Mouse (Mus musculus) hindbrain, embryonic 16.5 days (tissue): Measurements from ENCODE around the gene Arl11. TPM values are rescaled to one million over a fixed set of nuclear protein-coding genes. Genes with fewer than 3 reads are reported as not detected.

Source experiments
- ATAC-seq: fragments of 200-750 bp; cut with Nextera tagmentation; 2 replicates; pipeline ENCODE4 v1.8.0; 2017; ENCODE audit warnings: moderate TSS enrichment, moderate library complexity
- H3K27ac ChIP-seq: fragments of 300-500 bp; sonication (generic); 2 replicates; pipeline ENCODE4 v1.5.1; 2014; ENCODE audit warnings: low read depth, mild to moderate bottlenecking, control low read depth, low read length, moderate library complexity
- H3K27me3 ChIP-seq: fragments of 300-500 bp; sonication (generic); replicated peaks from 2 replicates; pipeline ENCODE4 v1.6.1; 2014; ENCODE audit warnings: low read length; ENCODE audit not compliant: control insufficient read depth, insufficient read depth
- H3K36me3 ChIP-seq: fragments of 300-500 bp; sonication (generic); 2 replicates; pipeline ENCODE4 v1.6.1; 2014; ENCODE audit warnings: mild to moderate bottlenecking, low read length, moderate library complexity, mixed read lengths; ENCODE audit not compliant: control insufficient read depth, insufficient read depth
- H3K4me1 ChIP-seq: fragments of 300-500 bp; sonication (generic); 2 replicates; pipeline ENCODE4 v1.6.1; 2014; ENCODE audit warnings: low read depth, low read length; ENCODE audit not compliant: control insufficient read depth, insufficient read depth
- H3K4me2 ChIP-seq: fragments of 300-500 bp; sonication (generic); 2 replicates; pipeline ENCODE4 v1.6.1; 2014; ENCODE audit warnings: mild to moderate bottlenecking, low read length, control low read depth, moderate library complexity
- H3K4me3 ChIP-seq: fragments of 300-500 bp; sonication (generic); 2 replicates; pipeline ENCODE4 v1.5.1; 2014; ENCODE audit warnings: mild to moderate bottlenecking, low read length, control low read depth, moderate library complexity
- H3K9ac ChIP-seq: fragments of 300-500 bp; sonication (generic); 2 replicates; pipeline ENCODE4 v1.6.1; 2014; ENCODE audit warnings: low read depth, mild to moderate bottlenecking, control low read depth, low read length, moderate library complexity
- H3K9me3 ChIP-seq: fragments of 300-500 bp; sonication (generic); 2 replicates; pipeline ENCODE4 v1.6.1; 2014; ENCODE audit warnings: mild to moderate bottlenecking, low read length, moderate library complexity; ENCODE audit not compliant: control insufficient read depth
- WGBS: fragments of 180-500 bp; shearing (Covaris S2); extraction: QIAGEN DNeasy Blood & Tissue Kit; methylation state at CpG from one replicate; pipeline ENCODE4 v1.1.7; 2014; 5-methylcytosine and 5-hydroxymethylcytosine counted together
- polyA plus RNA-seq: library from polyadenylated mRNA; unstranded; fragments of >200 nt; fragmentation: Nextera tagmentation; extraction: Ambion mirVana; gene quantifications from 2 replicates; pipeline ENCODE4 v1.2.1, GENCODE M21; 2015

The Arl11 gene
- polyA plus RNA-seq, 1 experiment from 2014 or later: 0.38 TPM

DNA sequence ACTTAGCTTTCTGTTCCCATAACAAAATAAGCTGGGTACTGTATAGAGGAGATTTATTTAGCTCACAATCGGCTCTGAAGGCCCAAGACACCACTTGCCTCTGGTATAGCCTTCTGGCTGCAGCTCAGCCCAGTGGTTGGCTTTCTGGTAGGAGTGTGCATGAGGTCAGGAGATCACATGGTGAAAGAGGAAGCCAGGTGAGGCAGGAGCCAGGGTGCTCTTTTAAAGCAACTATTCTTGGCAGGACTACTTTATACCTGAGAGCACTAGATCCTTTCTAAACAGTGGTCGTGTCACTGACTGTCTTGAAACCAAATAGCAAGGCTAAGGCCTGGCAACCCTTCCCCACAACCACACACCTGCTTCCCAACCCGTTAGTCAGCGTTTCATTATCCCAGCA lies 40.3 kb downstream of the Arl11 start:
- Histone ChIP-seq H3K9me3 (no peaks in the 10 kb centered on the region), H3K9ac (no peak overlapping the region), H3K4me3 (no peak overlapping the region), H3K27ac (no peak overlapping the region), H3K27me3 (no peaks in the 10 kb centered on the region), H3K36me3 (no peaks in the 10 kb centered on the region), H3K4me1 (no peaks in the 10 kb centered on the region), H3K4me2 (no peak overlapping the region)
- ATAC-seq: no peak
- 89% methylated on average over 4 of the region's 4 CpGs for WGBS

DNA sequence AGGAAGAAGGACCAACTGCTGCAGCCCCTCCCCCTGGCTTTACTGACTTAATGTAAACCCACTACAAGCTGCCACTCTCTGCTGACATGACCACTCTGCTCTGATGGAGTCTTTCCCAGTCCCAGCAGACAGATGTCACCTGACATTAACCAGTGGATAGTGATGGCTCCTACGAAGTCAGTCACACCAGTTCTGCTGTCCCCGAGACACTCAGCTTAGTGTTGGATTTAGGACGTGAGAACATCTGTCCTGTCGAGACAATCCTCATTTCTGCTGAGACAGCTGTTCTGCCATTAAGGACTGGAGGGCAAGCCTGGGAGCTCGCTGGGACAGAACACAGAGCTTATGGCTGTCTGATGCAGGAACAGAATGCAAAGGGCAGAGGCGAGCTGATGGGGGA lies 41.3 kb downstream of the Arl11 start:
- no peak overlapping the region for H3K4me2 ChIP-seq

DNA sequence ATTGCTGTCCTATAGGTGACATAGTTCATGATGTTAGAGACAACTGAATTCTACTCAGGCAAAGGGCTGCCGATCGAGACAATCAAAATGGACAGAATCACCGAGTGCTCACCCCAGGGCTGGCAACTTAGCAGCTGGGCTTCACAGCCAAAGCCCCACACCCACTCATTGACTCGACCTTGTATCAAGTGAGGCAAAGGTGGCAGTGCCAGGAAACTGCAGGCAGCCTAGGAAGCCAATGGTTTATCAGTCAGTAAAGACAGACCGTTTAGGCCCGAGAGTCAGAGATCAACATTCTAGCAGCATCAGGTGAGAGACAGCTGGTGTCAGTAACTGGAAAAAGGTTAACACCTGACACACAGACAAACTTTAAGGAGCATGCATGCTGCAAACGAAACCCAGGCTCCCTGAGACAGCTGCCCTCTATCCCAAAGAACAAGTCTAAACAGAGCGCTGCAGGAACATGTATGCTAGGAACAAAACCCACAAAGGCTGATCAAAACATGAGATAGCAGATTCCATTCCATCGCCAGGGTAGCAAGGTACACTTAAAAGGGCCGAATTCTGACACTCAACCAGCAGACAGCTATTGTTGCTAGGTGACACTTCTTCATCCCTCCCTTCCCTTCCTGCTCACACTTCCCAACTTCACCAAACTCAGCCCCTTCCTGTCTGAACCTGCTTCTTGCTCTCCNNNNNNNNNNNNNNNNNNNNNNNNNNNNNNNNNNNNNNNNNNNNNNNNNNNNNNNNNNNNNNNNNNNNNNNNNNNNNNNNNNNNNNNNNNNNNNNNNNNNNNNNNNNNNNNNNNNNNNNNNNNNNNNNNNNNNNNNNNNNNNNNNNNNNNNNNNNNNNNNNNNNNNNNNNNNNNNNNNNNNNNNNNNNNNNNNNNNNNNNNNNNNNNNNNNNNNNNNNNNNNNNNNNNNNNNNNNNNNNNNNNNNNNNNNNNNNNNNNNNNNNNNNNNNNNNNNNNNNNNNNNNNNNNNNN lies 45.0 kb downstream of the Arl11 start:
- Histone ChIP-seq H3K27me3 (no peaks in the 10 kb centered on the region), H3K9me3 (no peaks in the 10 kb centered on the region), H3K27ac (no peak overlapping the region), H3K36me3 (no peaks in the 10 kb centered on the region), H3K4me2 (no peak overlapping the region), H3K4me3 (no peak overlapping the region), H3K4me1 (no peaks in the 10 kb centered on the region), H3K9ac (no peak overlapping the region)
- 79% methylated on average over 10 of the region's 10 CpGs for WGBS
- no peak for ATAC-seq

More for the DNA sequence above, 41.3 kb downstream of the Arl11 start:
- H3K9ac ChIP-seq: no peak overlapping the region
- no peaks in the 10 kb centered on the region for H3K9me3 ChIP-seq
- H3K36me3 ChIP-seq: no peaks in the 10 kb centered on the region
- ATAC-seq: no peak
- no peak overlapping the region for H3K4me3 ChIP-seq
- no peak overlapping the region for H3K27ac ChIP-seq
- H3K4me1 ChIP-seq: no peaks in the 10 kb centered on the region
- no peaks in the 10 kb centered on the region for H3K27me3 ChIP-seq
- 60% methylated on average over 6 of the region's 6 CpGs for WGBS

DNA sequence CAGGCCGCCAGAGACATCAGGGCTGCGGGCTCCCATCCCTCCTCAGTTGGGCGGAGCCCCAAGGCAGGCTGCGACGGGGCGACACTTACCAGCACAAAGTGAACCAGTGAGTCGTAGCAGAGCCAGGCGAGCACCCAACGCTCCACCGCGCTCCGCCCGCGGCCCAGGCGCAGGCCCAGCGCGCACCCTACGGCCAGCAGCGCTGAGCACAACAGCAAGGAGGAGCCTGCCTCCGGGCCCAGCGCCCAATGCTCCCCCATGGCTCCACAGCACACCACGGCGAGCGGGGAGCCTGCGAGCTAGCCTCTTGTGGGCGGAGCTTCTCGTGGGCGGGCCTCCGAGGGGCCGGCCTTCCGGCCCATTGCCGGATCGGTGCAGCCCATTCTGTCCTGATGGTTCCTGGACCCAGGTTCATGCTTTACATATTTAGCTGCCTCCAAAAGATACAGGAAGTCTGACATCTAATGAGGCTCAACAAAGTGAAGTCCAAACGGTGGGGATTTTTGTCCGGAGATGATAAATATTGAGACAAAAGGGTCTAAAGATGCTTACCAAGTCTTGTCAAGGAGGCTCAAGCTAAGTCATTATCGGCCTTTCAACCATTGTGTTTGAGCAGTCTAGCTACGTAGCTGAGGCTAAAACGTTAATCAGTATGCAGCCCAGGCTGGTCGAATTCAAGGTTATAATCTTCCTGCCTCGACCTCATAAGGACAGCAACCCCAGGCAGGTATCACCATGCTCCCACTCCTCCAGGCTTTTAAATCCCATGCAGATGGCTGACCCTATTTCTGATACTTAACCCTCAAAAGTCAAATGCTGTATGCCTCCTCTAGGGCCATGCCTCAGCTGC lies 50.8 kb downstream of the Arl11 start, which contains the start of gene Ebpl:
Ebpl (minus strand) TSS at position 309 of the 850 bp plus-strand sequence.
- Histone ChIP-seq H3K36me3 (no peaks in the 10 kb centered on the region), H3K27ac (peak within 1 kb of the TSS; percentile 76), H3K9ac (peak within 1 kb of the TSS; percentile 77), H3K27me3 (no peaks in the 10 kb centered on the region), H3K4me3 (peak within 1 kb of the TSS; percentile 59), H3K9me3 (no peaks in the 10 kb centered on the region), H3K4me2 (peak within 1 kb of the TSS; percentile 59), H3K4me1 (peaks cover 6% of the 10 kb centered on the region)
- peak; percentile 97 for ATAC-seq
- under 1% methylated on average over 33 of the region's 40 CpGs for WGBS

DNA sequence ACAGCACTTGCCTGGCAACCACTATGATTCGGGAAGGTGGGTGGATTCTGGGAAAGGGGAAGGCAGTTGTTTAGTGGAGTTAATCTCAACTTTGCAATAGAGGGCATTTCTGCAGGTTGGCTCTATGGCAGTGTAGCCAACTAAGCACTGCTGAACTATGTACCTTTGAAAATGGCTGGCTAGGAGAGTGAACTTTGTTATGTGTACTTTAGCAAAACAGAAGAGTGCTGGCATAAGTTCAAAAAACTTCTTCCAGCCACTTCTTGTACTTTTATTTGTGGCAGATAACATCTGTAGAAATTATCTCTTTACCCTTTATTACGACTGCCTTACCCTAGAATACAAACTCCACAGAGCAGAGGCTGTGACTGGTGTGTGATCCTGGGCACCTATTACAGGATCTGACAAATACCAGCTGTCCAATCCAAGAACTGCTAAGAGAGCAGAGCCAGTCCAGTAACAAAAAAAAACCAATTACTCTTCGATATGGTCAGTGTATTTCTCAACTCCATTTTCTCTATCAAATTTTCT lies 51.5 kb downstream of the Arl11 start:
- H3K4me1 ChIP-seq: peaks cover 6% of the 10 kb centered on the region
- peak overlapping the region; percentile 59 for H3K4me2 ChIP-seq
- H3K4me3 ChIP-seq: peak overlapping the region; percentile 59; the same call in 1 of the 2 replicates
- no peak for ATAC-seq
- WGBS: 65% methylated on average over 3 of the region's 3 CpGs
- H3K9ac ChIP-seq: peak overlapping the region; percentile 77; the same call in 1 of the 2 replicates
- no peak overlapping the region; the same call in 1 of the 2 replicates for H3K27ac ChIP-seq
- no peaks in the 10 kb centered on the region for H3K27me3 ChIP-seq
- no peaks in the 10 kb centered on the region; the same call in 1 of the 2 replicates for H3K36me3 ChIP-seq
- no peaks in the 10 kb centered on the region for H3K9me3 ChIP-seq

Other genes with a start within 250 kb of the Arl11 start
- gene Sacs, start 171.3 kb upstream of the Arl11 start, polyA plus RNA-seq: 5.8 and 6.8 TPM in 2 replicates
- gene Sgcg, start 51.3 kb upstream of the Arl11 start, polyA plus RNA-seq: 0.18 and 0.80 TPM in 2 replicates
- gene Ebpl, start 50.7 kb downstream of the Arl11 start, polyA plus RNA-seq: 11.9 and 13.8 TPM in 2 replicates
- gene Kpna3, start 130.1 kb downstream of the Arl11 start, polyA plus RNA-seq: 65.2 and 73.5 TPM in 2 replicates
- 55.3 and 61.8 TPM in 2 replicates for gene Spryd7, start 247.1 kb downstream of the Arl11 start, polyA plus RNA-seq